Mouse (Mus musculus): ENCODE results near the gene Clec2i.
"Not testable (repeated sequence)": the region's sequence is repeated elsewhere in the genome, so short reads cannot be mapped to it uniquely, and the experiment has no call there.

Clec2i gene

GRCm38 (mm10) chr6:128854024-128854820, 33.2 kb upstream of the Clec2i start:
- ATAC-seq (ENCODE audit: insufficient number of reproducible peaks, low FRiP score, low TSS enrichment), result peak; percentile 53

- no peak for ATAC-seq (ENCODE audit: insufficient number of reproducible peaks, low FRiP score, low TSS enrichment)
These were observed 32.5 kb upstream of the Clec2i start for GRCm38 (mm10) chr6:128854895-128855294.

GRCm38 (mm10) chr6:128855477-128855876, 31.9 kb upstream of the Clec2i start:
- ATAC-seq (ENCODE audit: insufficient number of reproducible peaks, low FRiP score, low TSS enrichment), result no peak

GRCm38 (mm10) chr6:128856250-128856649, 31.1 kb upstream of the Clec2i start:
- ATAC-seq (ENCODE audit: insufficient number of reproducible peaks, low FRiP score, low TSS enrichment), result peak; percentile 92

- no peak for ATAC-seq (ENCODE audit: insufficient number of reproducible peaks, low FRiP score, low TSS enrichment)
These were observed 29.4 kb upstream of the Clec2i start for GRCm38 (mm10) chr6:128857976-128858375.

- no peak for ATAC-seq (ENCODE audit: insufficient number of reproducible peaks, low FRiP score, low TSS enrichment)
These were observed 18.5 kb upstream of the Clec2i start for GRCm38 (mm10) chr6:128868861-128869260.

- ATAC-seq (ENCODE audit: insufficient number of reproducible peaks, low FRiP score, low TSS enrichment), result no peak
These were observed 15.3 kb upstream of the Clec2i start for GRCm38 (mm10) chr6:128871910-128872610.

GRCm38 (mm10) chr6:128888834-128889233, 1.4 kb downstream of the Clec2i start:
- no peak for ATAC-seq (ENCODE audit: insufficient number of reproducible peaks, low FRiP score, low TSS enrichment)

GRCm38 (mm10) chr6:128890948-128891355, 3.6 kb downstream of the Clec2i start, which contains the start of gene BC035044:
Gene BC035044 (minus strand): TSS chr6:128891126.
- no peak for ATAC-seq (ENCODE audit: insufficient number of reproducible peaks, low FRiP score, low TSS enrichment)

GRCm38 (mm10) chr6:128895404-128896001, 8.1 kb downstream of the Clec2i start:
- no peak for ATAC-seq (ENCODE audit: insufficient number of reproducible peaks, low FRiP score, low TSS enrichment)

GRCm38 (mm10) chr6:128900044-128900443, 12.7 kb downstream of the Clec2i start:
- no peak for ATAC-seq (ENCODE audit: insufficient number of reproducible peaks, low FRiP score, low TSS enrichment)

- ATAC-seq (ENCODE audit: insufficient number of reproducible peaks, low FRiP score, low TSS enrichment), result not testable (repeated sequence)
These were observed 13.6 kb downstream of the Clec2i start for GRCm38 (mm10) chr6:128900796-128901552.

GRCm38 (mm10) chr6:128913598-128914254, 26.3 kb downstream of the Clec2i start:
- no peak for ATAC-seq (ENCODE audit: insufficient number of reproducible peaks, low FRiP score, low TSS enrichment)

GRCm38 (mm10) chr6:128917322-128917721, 29.9 kb downstream of the Clec2i start:
- no peak for ATAC-seq (ENCODE audit: insufficient number of reproducible peaks, low FRiP score, low TSS enrichment)

GRCm38 (mm10) chr6:128933050-128933449, 45.7 kb downstream of the Clec2i start:
- ATAC-seq (ENCODE audit: insufficient number of reproducible peaks, low FRiP score, low TSS enrichment), result no peak

GRCm38 (mm10) chr6:128934081-128934480, 46.7 kb downstream of the Clec2i start, which contains the start of gene Clec2g:
Gene Clec2g (plus strand): TSS chr6:128934381.
- ATAC-seq (ENCODE audit: insufficient number of reproducible peaks, low FRiP score, low TSS enrichment), result not testable (repeated sequence)

GRCm38 (mm10) chr6:128935889-128936665, 48.7 kb downstream of the Clec2i start:
- not testable (repeated sequence) for ATAC-seq (ENCODE audit: insufficient number of reproducible peaks, low FRiP score, low TSS enrichment)

GRCm38 (mm10) chr6:128941646-128942421, 54.4 kb downstream of the Clec2i start:
- ATAC-seq (ENCODE audit: insufficient number of reproducible peaks, low FRiP score, low TSS enrichment), result no peak; the same call in 1 of the 2 replicates
